Mouse (Mus musculus) bone marrow macrophage, adult 2 months (primary cell): Measurements from ENCODE around the gene Htr6. TPM values are rescaled to one million over a fixed set of nuclear protein-coding genes. Genes with fewer than 3 reads are reported as not detected.

ENCODE experiments used
- H3K27ac ChIP-seq: 2 replicates; pipeline ENCODE4 v1.5.1; 2012; ENCODE audit warnings: low read depth, low read length; ENCODE audit not compliant: insufficient read depth
- H3K4me1 ChIP-seq: 2 replicates; pipeline ENCODE4 v1.6.1; 2012; ENCODE audit warnings: low read length; ENCODE audit not compliant: control insufficient read depth, insufficient read depth
- H3K4me3 ChIP-seq: 2 replicates; pipeline ENCODE4 v1.5.1; 2012; ENCODE audit warnings: mild to moderate bottlenecking, low read length, moderate library complexity; ENCODE audit not compliant: insufficient read depth
- CTCF ChIP-seq: IDR thresholded peaks from 2 replicates; pipeline ENCODE4 v1.5.1; 2012; ENCODE audit warnings: low read depth, mild to moderate bottlenecking, low read length, moderate library complexity
- POLR2A ChIP-seq: IDR thresholded peaks from 2 replicates; pipeline ENCODE4 v1.6.1; 2012; ENCODE audit warnings: mild to moderate bottlenecking, low read depth, low read length, borderline replicate concordance
- polyA plus RNA-seq: library from polyadenylated mRNA; stranded (reverse); fragments of >200 nt; gene quantifications from 2 replicates; pipeline ENCODE4 v1.2.4, GENCODE M21; 2012; ENCODE audit not compliant: missing spikeins, insufficient read depth, insufficient read length

Gene Htr6
- polyA plus RNA-seq: not detected in 2 replicates

- H3K4me1 ChIP-seq: no peaks in the 10 kb centered on the region
- no peak for TF ChIP-seq CTCF
- no peak for TF ChIP-seq POLR2A
- no peak within 1 kb of the TSS for H3K27ac ChIP-seq
- peak within 1 kb of the TSS; percentile 20 for H3K4me3 ChIP-seq
Observed at GRCm38 (mm10) chr4:139075041-139075711, at the start of gene Htr6. TSS of gene Htr6 (minus strand) at chr4:139075570.

- H3K27ac ChIP-seq: no peak overlapping the region
- H3K4me3 ChIP-seq: no peak overlapping the region
- TF ChIP-seq CTCF (no peak), POLR2A (no peak)
- peaks cover 19% of the 10 kb centered on the region for H3K4me1 ChIP-seq
Observed at GRCm38 (mm10) chr4:139124940-139125339, 49.6 kb upstream of the Htr6 start.

GRCm38 (mm10) chr4:139122557-139122956, 47.2 kb upstream of the Htr6 start:
- TF ChIP-seq CTCF (no peak), POLR2A (no peak)
- Histone ChIP-seq H3K4me1 (peaks cover 35% of the 10 kb centered on the region), H3K27ac (no peak overlapping the region), H3K4me3 (no peak overlapping the region)

DNA sequence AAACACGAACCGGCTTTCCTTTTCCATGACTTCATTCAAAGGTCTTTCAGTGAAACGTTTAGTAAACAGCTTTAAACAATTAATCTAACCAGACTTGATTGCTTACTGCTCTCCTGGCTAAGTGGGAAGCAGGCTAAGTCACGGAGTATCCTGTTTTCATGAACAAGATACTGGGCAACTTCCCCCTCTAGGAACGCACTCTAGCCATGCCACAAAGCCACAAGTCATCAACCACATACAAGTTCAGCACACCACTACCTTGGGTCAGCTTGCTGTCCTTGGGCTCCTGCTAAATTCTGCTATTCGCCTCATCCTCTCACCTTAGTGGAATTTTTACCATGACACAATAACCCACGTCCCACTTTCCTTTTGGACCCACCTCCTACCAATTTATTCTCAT, 45.6 kb upstream of the Htr6 start:
- no peak for TF ChIP-seq POLR2A
- H3K4me3 ChIP-seq: no peak overlapping the region
- peaks cover 46% of the 10 kb centered on the region for H3K4me1 ChIP-seq
- 0 out of 2 replicates have a peak overlapping the region, but pooled peaks have one; percentile 26 for H3K27ac ChIP-seq

DNA sequence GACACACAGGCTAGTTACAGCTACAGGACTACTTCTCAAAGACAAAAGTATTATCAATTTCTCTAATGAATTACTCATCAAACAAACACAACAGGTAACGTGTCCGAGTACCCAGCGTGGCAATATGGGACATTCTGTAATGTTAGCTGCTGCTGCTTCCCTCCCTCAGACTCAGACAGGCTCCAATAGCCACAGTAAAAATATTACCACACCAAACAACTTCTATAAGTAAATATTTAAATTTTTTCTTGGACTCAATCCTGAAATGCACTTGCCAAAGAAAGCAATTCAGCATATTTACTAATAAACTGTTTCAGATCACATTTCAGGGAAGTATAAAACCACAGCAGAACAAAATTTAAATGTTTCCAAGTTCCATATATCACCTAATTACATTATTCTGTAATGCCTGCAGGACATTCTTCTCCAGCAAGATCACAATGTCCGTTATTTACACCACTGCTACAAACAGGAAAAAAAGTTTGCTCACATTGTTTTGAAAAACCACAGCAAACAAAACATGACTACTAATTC, 45.0 kb upstream of the Htr6 start:
- Histone ChIP-seq H3K4me1 (peaks cover 49% of the 10 kb centered on the region), H3K27ac (no peak overlapping the region), H3K4me3 (no peak overlapping the region)
- TF ChIP-seq CTCF: no peak
- no peak for TF ChIP-seq POLR2A

DNA sequence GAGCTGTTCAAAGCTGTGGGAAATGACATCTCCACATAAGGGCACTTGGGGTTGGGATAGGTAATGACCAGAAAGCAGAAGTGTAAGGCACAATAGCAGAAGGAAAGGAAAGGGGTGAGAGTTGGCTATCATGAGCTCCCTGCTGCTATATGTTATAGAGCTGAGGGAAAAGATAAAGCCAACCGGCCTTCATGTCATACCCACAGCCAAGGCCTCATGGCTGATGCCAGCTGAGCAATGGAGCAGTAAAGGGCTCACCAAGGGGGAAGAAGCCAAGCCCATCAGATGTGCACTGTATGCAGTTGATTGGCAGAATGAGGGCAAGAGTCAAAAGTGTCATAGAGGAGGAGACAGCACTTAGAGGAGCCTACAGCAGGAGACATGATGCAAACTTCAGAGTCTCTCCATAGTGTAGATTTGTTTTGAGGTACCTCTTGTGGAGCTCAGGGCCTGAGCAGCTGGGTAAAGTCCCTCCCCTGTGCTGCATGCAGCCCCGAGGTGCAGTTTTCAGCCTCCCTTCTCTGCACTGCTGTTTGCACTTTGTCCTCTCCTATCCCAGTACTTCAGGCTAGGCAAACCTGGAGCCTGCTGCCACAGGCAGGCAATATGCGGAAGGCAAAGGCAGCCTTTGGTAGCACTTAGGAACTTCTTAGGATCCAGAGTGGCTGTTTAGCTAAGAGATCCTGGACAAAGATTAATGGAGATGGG, 41.1 kb upstream of the Htr6 start:
- Histone ChIP-seq H3K27ac (no peak overlapping the region), H3K4me3 (no peak overlapping the region), H3K4me1 (peaks cover 46% of the 10 kb centered on the region)
- TF ChIP-seq CTCF: no peak
- TF ChIP-seq POLR2A: no peak

GRCm38 (mm10) chr4:139115721-139116120, 40.4 kb upstream of the Htr6 start:
- peak; percentile 49; the same call in 1 of the 2 replicates for TF ChIP-seq CTCF
- TF ChIP-seq POLR2A: no peak
- peaks cover 39% of the 10 kb centered on the region for H3K4me1 ChIP-seq
- H3K27ac ChIP-seq: no peak overlapping the region

GRCm38 (mm10) chr4:139112482-139112881, 37.1 kb upstream of the Htr6 start:
- TF ChIP-seq CTCF (no peak), POLR2A (no peak)
- no peak overlapping the region for H3K27ac ChIP-seq
- no peak overlapping the region for H3K4me3 ChIP-seq
- H3K4me1 ChIP-seq: peaks cover 14% of the 10 kb centered on the region

More at GRCm38 (mm10) chr4:139115721-139116120, 40.4 kb upstream of the Htr6 start:
- no peak overlapping the region for H3K4me3 ChIP-seq

GRCm38 (mm10) chr4:139111421-139111820, 36.1 kb upstream of the Htr6 start:
- H3K4me3 ChIP-seq: no peak overlapping the region
- peaks cover 7% of the 10 kb centered on the region for H3K4me1 ChIP-seq
- TF ChIP-seq CTCF: no peak
- TF ChIP-seq POLR2A: no peak
- H3K27ac ChIP-seq: no peak overlapping the region

GRCm38 (mm10) chr4:139110858-139111257, 35.5 kb upstream of the Htr6 start:
- Histone ChIP-seq H3K27ac (no peak overlapping the region), H3K4me1 (peaks cover 4% of the 10 kb centered on the region; the same call in 1 of the 2 replicates), H3K4me3 (no peak overlapping the region)
- TF ChIP-seq POLR2A (no peak), CTCF (no peak)
